Mouse (Mus musculus): ENCODE results near the gene Atf3. TPM values are rescaled to one million over a fixed set of nuclear protein-coding genes. Genes with fewer than 3 reads are reported as not detected.

Gene Atf3
- polyA plus RNA-seq, 1 experiment from 2014 or later: 1.8 TPM

- Histone ChIP-seq H3K4me3 (replicated peaks; ENCODE audit: low read depth, low read length) (no peak overlapping the region), H3K9ac (replicated peaks; ENCODE audit: low read length) (no peak overlapping the region), H3K27me3 (ENCODE audit: control insufficient read depth, insufficient read depth, low read length) (no peaks in the 10 kb centered on the region), H3K36me3 (ENCODE audit: control insufficient read depth, insufficient read depth, low read length) (no peaks in the 10 kb centered on the region), H3K4me1 (ENCODE audit: control insufficient read depth, insufficient read depth, low read length) (no peaks in the 10 kb centered on the region), H3K4me2 (ENCODE audit: low read length) (no peak overlapping the region), H3K27ac (replicated peaks; ENCODE audit: low read depth, low read length) (no peak overlapping the region), H3K9me3 (ENCODE audit: control insufficient read depth, low read length) (no peaks in the 10 kb centered on the region)
- DNase-seq (no peak), ATAC-seq (ENCODE audit: low FRiP score, low TSS enrichment) (no peak)
- WGBS: 58% methylated on average over 4 of the region's 4 CpGs
Measured at GRCm38 (mm10) chr1:191135406-191135805, 82.4 kb downstream of the Atf3 start.

- no peak for DNase-seq
- WGBS: 62% methylated on average over 5 of the region's 5 CpGs
- Histone ChIP-seq H3K4me2 (ENCODE audit: low read length) (no peak overlapping the region), H3K36me3 (ENCODE audit: control insufficient read depth, insufficient read depth, low read length) (no peaks in the 10 kb centered on the region), H3K4me3 (replicated peaks; ENCODE audit: low read depth, low read length) (no peak overlapping the region), H3K4me1 (ENCODE audit: control insufficient read depth, insufficient read depth, low read length) (no peaks in the 10 kb centered on the region), H3K9me3 (ENCODE audit: control insufficient read depth, low read length) (no peaks in the 10 kb centered on the region; the same call in 1 of the 2 replicates), H3K9ac (replicated peaks; ENCODE audit: low read length) (no peak overlapping the region), H3K27me3 (ENCODE audit: control insufficient read depth, insufficient read depth, low read length) (no peaks in the 10 kb centered on the region), H3K27ac (replicated peaks; ENCODE audit: low read depth, low read length) (no peak overlapping the region)
- no peak for ATAC-seq (ENCODE audit: low FRiP score, low TSS enrichment)
Measured at GRCm38 (mm10) chr1:191132934-191133333, 84.9 kb downstream of the Atf3 start.

GRCm38 (mm10) chr1:191132240-191132639 lies 85.6 kb downstream of the Atf3 start:
- Histone ChIP-seq H3K4me3 (replicated peaks; ENCODE audit: low read depth, low read length) (no peak overlapping the region), H3K36me3 (ENCODE audit: control insufficient read depth, insufficient read depth, low read length) (no peaks in the 10 kb centered on the region), H3K9ac (replicated peaks; ENCODE audit: low read length) (no peak overlapping the region), H3K4me1 (ENCODE audit: control insufficient read depth, insufficient read depth, low read length) (no peaks in the 10 kb centered on the region), H3K27me3 (ENCODE audit: control insufficient read depth, insufficient read depth, low read length) (no peaks in the 10 kb centered on the region), H3K27ac (replicated peaks; ENCODE audit: low read depth, low read length) (no peak overlapping the region), H3K9me3 (ENCODE audit: control insufficient read depth, low read length) (no peaks in the 10 kb centered on the region; the same call in 1 of the 2 replicates), H3K4me2 (ENCODE audit: low read length) (no peak overlapping the region)
- DNase-seq (peak; percentile 16), ATAC-seq (ENCODE audit: low FRiP score, low TSS enrichment) (no peak)
- 49% methylated on average over 5 of the region's 5 CpGs for WGBS

- 92% methylated on average over 2 of the region's 2 CpGs for WGBS
- no peak for ATAC-seq (ENCODE audit: low FRiP score, low TSS enrichment)
- no peak for DNase-seq
- Histone ChIP-seq H3K4me3 (replicated peaks; ENCODE audit: low read depth, low read length) (no peak overlapping the region), H3K4me2 (ENCODE audit: low read length) (no peak overlapping the region), H3K9ac (replicated peaks; ENCODE audit: low read length) (no peak overlapping the region), H3K36me3 (ENCODE audit: control insufficient read depth, insufficient read depth, low read length) (no peaks in the 10 kb centered on the region), H3K4me1 (ENCODE audit: control insufficient read depth, insufficient read depth, low read length) (no peaks in the 10 kb centered on the region), H3K9me3 (ENCODE audit: control insufficient read depth, low read length) (no peaks in the 10 kb centered on the region; the same call in 1 of the 2 replicates), H3K27me3 (ENCODE audit: control insufficient read depth, insufficient read depth, low read length) (no peaks in the 10 kb centered on the region), H3K27ac (replicated peaks; ENCODE audit: low read depth, low read length) (no peak overlapping the region)
Measured at GRCm38 (mm10) chr1:191131692-191132091, 86.1 kb downstream of the Atf3 start.

- Histone ChIP-seq H3K4me2 (ENCODE audit: low read length) (peak overlapping the region; percentile 48), H3K27me3 (ENCODE audit: control insufficient read depth, insufficient read depth, low read length) (no peaks in the 10 kb centered on the region), H3K9me3 (ENCODE audit: control insufficient read depth, low read length) (no peaks in the 10 kb centered on the region; the same call in 1 of the 2 replicates), H3K4me3 (replicated peaks; ENCODE audit: low read depth, low read length) (peak overlapping the region; percentile 20), H3K27ac (replicated peaks; ENCODE audit: low read depth, low read length) (no peak overlapping the region), H3K9ac (replicated peaks; ENCODE audit: low read length) (0 out of 2 replicates have a peak overlapping the region, but pooled peaks have one; percentile 12), H3K36me3 (ENCODE audit: control insufficient read depth, insufficient read depth, low read length) (no peaks in the 10 kb centered on the region), H3K4me1 (ENCODE audit: control insufficient read depth, insufficient read depth, low read length) (peaks cover 6% of the 10 kb centered on the region; the same call in 1 of the 2 replicates)
- DNase-seq (peak; percentile 73), ATAC-seq (ENCODE audit: low FRiP score, low TSS enrichment) (no peak)
- WGBS: 17% methylated on average over 38 of the region's 38 CpGs
Measured at GRCm38 (mm10) chr1:191125811-191126638, 91.8 kb downstream of the Atf3 start.

- Histone ChIP-seq H3K4me2 (ENCODE audit: low read length) (no peak overlapping the region), H3K4me1 (ENCODE audit: control insufficient read depth, insufficient read depth, low read length) (peaks cover 6% of the 10 kb centered on the region; the same call in 1 of the 2 replicates), H3K36me3 (ENCODE audit: control insufficient read depth, insufficient read depth, low read length) (no peaks in the 10 kb centered on the region), H3K27ac (replicated peaks; ENCODE audit: low read depth, low read length) (no peak overlapping the region), H3K9me3 (ENCODE audit: control insufficient read depth, low read length) (no peaks in the 10 kb centered on the region), H3K27me3 (ENCODE audit: control insufficient read depth, insufficient read depth, low read length) (no peaks in the 10 kb centered on the region), H3K9ac (replicated peaks; ENCODE audit: low read length) (no peak overlapping the region), H3K4me3 (replicated peaks; ENCODE audit: low read depth, low read length) (no peak overlapping the region)
- DNase-seq (no peak), ATAC-seq (ENCODE audit: low FRiP score, low TSS enrichment) (no peak)
- WGBS: 63% methylated on average over 4 of the region's 4 CpGs
Measured at GRCm38 (mm10) chr1:191124288-191124687, 93.6 kb downstream of the Atf3 start.

- no peak overlapping the region for H3K4me2 ChIP-seq (ENCODE audit: low read length)
- DNase-seq (no peak), ATAC-seq (ENCODE audit: low FRiP score, low TSS enrichment) (no peak)
- no peaks in the 10 kb centered on the region for H3K9me3 ChIP-seq (ENCODE audit: control insufficient read depth, low read length)
- no peaks in the 10 kb centered on the region for H3K36me3 ChIP-seq (ENCODE audit: control insufficient read depth, insufficient read depth, low read length)
- no peak overlapping the region for H3K9ac ChIP-seq (replicated peaks; ENCODE audit: low read length)
- H3K4me3 ChIP-seq (replicated peaks; ENCODE audit: low read depth, low read length): no peak overlapping the region
- peaks cover 6% of the 10 kb centered on the region; the same call in 1 of the 2 replicates for H3K4me1 ChIP-seq (ENCODE audit: control insufficient read depth, insufficient read depth, low read length)
- H3K27me3 ChIP-seq (ENCODE audit: control insufficient read depth, insufficient read depth, low read length): no peaks in the 10 kb centered on the region
- H3K27ac ChIP-seq (replicated peaks; ENCODE audit: low read depth, low read length): no peak overlapping the region
- 86% methylated on average over 2 of the region's 2 CpGs for WGBS
Measured at GRCm38 (mm10) chr1:191123696-191124095, 94.1 kb downstream of the Atf3 start.

GRCm38 (mm10) chr1:191122744-191123143 lies 95.1 kb downstream of the Atf3 start:
- 79% methylated on average over 3 of the region's 3 CpGs for WGBS
- H3K9ac ChIP-seq (replicated peaks; ENCODE audit: low read length): no peak overlapping the region

More at GRCm38 (mm10) chr1:191122744-191123143, 95.1 kb downstream of the Atf3 start:
- Histone ChIP-seq H3K36me3 (ENCODE audit: control insufficient read depth, insufficient read depth, low read length) (no peaks in the 10 kb centered on the region), H3K27me3 (ENCODE audit: control insufficient read depth, insufficient read depth, low read length) (no peaks in the 10 kb centered on the region), H3K9me3 (ENCODE audit: control insufficient read depth, low read length) (no peaks in the 10 kb centered on the region), H3K4me1 (ENCODE audit: control insufficient read depth, insufficient read depth, low read length) (peaks cover 6% of the 10 kb centered on the region; the same call in 1 of the 2 replicates), H3K27ac (replicated peaks; ENCODE audit: low read depth, low read length) (no peak overlapping the region), H3K4me3 (replicated peaks; ENCODE audit: low read depth, low read length) (no peak overlapping the region), H3K4me2 (ENCODE audit: low read length) (no peak overlapping the region)
- no peak for DNase-seq
- ATAC-seq (ENCODE audit: low FRiP score, low TSS enrichment): no peak
